Mouse (Mus musculus): ENCODE results near the gene Col4a2.

DNA sequence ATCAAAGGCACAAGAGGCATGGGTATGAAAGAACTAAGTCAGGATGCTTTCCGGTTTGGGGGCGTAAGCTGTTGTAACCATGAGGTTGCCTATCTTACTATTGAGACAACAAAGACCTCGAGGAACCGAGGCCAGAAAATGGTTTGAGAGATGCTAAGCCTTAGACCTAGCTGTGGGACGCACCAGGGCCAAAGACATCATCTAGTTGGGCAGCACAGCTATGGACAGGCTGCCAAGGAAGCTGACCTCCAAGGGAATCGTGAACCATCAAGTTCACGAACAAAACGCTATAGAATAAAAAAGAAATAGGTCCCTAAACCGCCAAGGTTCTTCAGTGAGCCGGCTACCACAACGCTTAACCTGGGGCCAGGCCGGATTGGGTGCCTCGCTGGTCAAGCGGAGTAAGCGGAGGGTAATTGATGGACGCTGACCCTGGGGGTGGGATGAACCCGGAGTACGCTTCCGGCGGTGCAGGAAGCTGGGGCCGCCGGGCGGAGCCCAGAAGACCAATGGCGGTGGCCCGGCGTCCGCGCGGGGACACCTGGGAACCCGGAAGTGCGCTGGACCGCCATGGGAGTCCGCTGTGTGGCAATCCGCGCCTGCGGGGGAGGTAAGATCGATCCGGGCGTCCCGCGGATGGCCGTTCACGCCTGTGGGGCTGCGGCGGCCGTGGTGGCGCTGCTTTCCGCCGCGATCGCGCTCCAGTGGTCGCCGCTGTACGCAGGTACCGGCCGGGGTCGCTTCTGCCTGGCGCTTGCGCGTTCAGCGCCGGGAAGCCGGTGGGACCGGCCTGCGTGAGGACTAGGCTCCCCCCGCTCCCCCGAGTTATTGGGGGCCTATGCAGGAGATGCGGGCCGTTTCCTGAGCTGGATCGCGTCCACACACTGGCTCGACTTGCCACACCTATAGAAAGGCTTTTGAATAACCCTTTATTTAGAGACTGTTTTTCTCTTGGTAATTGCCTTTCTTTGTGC lies 184.7 kb downstream of the Col4a2 start, which contains the start of gene Naxd:
- TF ChIP-seq GATA1 (IDR thresholded peaks at IDR 0.05; ENCODE audit: low read length) (no peak), TAL1 (IDR thresholded peaks at IDR 0.05; ENCODE audit: low read length) (no peak)

Data from erythroblast, embryonic 14.5 days (primary cell).